Mouse (Mus musculus) activated CD4-positive, CD25-positive, alpha-beta regulatory T cell, adult 9 weeks (primary cell): ENCODE results near the gene Crb1. TPM values are rescaled to one million over a fixed set of nuclear protein-coding genes. Genes with fewer than 3 reads are reported as not detected.

Experiments
- polyA plus RNA-seq: library from polyadenylated mRNA; unstranded; fragments of 100-300 nt; shearing (Covaris generic); gene quantifications from one replicate; pipeline ENCODE4 v1.2.1, GENCODE M21; 2017

Crb1 gene
- 0.06 TPM for polyA plus RNA-seq

GRCm38 (mm10) chr1:139376638-139377286 lies at the start of gene Crb1:
TSS of gene Crb1 (minus strand) at chr1:139377100.

GRCm38 (mm10) chr1:139421875-139422791 lies 45.2 kb upstream of the Crb1 start, which contains the start of gene Zbtb41:
TSS of gene Zbtb41 (plus strand) at chr1:139422288.

Other genes starting within 250 kb of the Crb1 start
- gene Zbtb41, start 45.2 kb upstream of the Crb1 start, polyA plus RNA-seq, result 10.8 TPM
- gene Aspm, start 77.7 kb upstream of the Crb1 start, polyA plus RNA-seq, result 2.1 TPM
- gene F13b, start 124.6 kb upstream of the Crb1 start, polyA plus RNA-seq, result not detected
- gene Cfhr1, start 183.2 kb upstream of the Crb1 start, polyA plus RNA-seq, result not detected